Mouse (Mus musculus): ENCODE results near the gene L3mbtl3.

The L3mbtl3 gene

DNA sequence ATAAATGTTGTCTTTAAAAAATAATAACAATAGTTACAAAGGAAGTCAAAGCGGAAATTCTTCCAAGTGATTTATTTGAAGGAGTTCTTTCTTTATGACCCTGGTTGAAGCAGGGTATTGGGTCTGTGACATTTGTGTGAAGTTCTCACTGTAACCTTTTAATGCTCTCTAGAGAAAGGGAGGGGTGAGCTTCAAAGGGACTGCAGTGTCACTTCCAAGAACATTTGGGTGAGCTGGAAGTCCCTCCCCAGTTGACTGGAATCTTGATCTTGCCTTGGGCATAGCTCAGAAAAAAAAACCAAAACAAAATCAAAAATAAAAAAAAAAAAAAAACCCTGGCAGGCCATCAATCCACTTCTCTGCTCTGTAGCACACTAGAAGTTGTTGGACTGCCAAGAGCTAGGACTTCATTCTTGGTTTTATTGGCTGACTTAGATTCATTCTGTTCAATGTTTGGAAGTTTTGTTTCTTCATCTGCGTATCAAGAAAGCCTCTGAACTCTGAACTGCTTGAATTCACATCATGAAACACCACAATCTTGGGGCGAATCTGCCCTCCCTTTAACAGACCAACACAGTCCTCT, 143.6 kb downstream of the L3mbtl3 start:
- DNase-seq: no peak

DNA sequence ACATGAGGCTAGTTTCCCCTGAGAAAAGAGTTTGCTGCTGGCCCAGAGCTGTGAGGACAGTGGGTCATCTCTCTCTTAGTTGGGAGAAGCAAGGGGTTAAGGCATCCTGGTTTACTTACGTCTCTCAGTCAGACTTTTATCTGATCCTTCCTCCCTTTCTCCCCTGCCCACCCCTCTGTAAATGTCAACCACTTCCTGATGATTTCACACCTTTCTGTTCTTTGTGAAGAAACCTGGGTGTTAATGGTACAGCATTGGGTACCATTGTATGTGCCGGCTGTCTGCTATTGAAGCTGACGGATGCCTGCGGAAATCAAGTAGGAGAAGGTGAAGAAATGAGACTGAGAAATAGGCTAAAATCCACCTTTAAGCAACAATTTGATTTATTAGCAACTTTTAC, 146.3 kb downstream of the L3mbtl3 start, which contains the start of gene Samd3:
Gene Samd3, plus strand, starts transcription at position 220 of the 400 bp plus-strand sequence.
- DNase-seq: no peak

DNA sequence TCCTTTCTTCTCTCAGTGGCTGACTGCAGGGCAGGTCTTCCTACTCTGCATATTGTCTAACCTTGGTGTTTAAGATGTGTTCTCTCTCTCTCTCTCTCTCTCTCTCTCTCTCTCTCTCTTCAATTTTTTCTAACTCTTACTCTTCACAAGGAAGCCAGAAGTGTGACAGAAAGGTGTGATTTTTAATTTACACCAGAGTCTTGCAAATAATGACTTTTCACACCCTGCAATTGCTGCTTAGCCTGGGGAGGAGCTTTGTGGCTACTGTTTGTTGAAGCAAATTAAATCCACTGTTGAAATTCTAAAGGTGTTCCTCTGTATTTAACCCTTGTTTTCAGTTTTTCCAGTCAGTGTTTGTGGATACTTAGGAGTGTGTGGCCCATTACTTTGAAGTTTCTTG, 147.6 kb downstream of the L3mbtl3 start:
- no peak for DNase-seq

DNA sequence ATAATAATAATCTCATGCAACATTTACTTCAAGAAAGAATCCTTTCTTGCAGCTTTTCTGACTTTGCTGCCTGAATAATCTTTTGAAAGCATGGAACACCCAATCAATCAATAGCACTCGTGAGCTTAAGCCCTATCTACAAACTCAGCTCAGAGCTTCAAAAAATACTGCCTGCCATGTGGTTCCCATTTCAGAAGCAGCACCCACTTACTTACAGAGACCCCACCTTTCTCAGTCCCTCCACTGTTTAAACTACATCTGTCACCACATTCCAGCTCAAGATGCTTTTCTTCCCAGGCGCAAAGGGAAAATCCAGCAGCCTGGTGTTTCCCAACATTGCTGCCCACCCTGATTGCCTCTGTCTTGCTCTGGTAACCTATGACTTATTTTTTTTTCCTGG, 149.0 kb downstream of the L3mbtl3 start:
- no peak for DNase-seq

DNA sequence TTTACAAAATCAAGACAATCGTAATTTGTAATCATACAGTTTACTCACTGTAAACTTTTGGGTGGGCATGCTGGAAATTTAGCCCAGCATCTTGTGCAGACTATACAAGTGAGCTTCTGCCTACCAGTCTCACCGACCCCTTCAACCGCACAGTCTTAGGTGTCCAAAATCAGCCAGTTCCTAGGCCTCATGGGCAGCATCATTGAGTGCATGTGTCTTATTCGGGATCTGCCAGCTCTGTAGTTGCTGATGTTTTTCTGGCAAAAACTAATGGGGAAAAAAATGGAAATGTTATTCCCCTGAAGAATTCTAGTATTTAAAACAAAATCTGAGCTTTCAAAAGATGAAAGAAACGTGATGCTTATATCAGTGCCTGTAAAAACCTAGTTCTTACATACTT, 149.5 kb downstream of the L3mbtl3 start:
- DNase-seq: no peak

Measured in kidney, adult 11 months (tissue).